Mouse (Mus musculus): ENCODE measurements at regions not wholly inside any gene's neighbourhood (a gene's known extent, or its start where the extent isn't known, plus 50 kb on each side); places are given as distances from the start of the nearest gene placed in this dataset.
"Not testable (repeated sequence)": the region's sequence is repeated elsewhere in the genome, so short reads cannot be mapped to it uniquely, and the experiment has no call there.

DNA sequence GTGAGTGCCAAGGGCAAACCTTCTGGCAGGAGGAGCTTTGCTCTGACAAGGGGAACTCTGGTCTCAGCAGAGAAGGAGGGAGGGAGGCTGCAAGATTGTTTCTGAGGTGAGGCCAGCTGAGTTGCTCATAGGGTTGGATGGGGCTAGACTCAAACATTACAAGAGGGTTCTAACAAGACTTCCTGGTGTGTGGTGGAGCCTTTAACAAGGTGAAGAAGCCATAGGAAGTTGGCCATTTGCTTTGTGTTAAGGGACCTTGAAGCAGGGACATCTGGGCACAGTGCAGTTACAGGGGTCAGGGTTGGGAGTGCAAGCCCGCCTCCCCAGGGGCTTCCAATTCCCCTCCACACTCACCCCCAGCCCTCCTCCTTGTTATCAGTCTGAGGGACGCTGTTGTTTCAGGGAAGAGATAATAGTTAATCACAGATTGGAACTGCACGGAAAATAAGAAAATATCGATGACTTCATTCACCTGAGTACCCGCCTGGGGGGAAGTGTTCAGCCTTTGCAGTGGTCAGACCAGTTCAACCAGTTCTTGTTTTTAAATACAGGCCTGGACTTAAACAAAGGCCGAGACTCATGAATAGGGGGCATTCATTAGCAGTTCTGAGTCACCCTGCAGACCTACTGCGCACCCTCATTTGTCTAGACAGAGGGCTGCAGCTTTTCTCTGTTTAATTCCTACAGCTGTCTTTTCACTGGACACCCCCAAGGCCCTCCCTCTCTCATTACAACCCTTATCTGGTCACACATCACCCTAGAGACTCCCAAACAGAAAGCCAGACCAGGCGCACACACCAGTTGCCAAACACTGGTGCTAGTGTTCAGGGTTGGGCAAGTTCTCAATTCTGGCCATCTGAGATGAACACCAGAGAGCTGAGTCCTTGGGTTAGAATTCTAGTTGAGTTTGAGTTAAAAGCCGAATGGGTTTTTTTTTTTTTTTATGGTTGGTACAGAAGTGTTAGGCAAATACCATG is 139.5 kb downstream of the Bcl2l11 start:
- ATAC-seq (ENCODE audit: insufficient number of reproducible peaks, low FRiP score, low TSS enrichment) = no peak

DNA sequence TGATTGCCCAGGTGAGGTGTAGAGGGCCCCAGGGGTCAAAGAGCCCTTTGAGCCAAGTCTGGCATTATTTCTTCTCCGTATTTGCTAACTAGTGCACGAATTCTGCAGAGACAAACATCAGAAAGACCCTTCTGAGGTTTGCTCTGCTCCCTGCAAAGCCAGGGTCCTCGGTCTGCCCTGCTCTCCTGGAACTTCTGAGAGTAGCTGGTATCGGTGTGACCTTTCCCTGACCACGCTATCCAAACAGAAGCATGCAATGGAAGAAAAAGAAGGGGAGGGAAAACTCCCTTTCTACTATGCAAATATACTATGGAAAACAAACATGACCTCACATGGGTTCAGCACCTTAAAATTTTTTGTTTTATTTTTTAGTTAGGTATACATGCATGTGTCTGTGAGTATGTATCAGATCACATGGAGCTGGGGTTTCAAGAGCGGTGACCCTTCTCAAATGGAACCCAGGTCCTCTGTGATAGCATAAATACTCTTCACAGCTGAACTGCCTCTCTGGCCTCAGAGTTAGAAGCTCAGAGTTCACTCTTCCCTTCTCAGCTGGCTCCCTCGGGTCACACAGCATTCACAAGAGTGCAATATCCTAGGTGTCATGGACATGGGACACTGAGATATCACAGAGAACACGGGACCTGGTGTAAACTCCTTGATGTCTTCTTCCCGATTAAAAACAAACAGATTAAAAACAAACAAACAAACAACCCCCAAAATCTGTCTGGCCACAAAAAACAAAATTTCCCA is 144.7 kb downstream of the Bcl2l11 start:
- ATAC-seq (ENCODE audit: insufficient number of reproducible peaks, low FRiP score, low TSS enrichment) = no peak

DNA sequence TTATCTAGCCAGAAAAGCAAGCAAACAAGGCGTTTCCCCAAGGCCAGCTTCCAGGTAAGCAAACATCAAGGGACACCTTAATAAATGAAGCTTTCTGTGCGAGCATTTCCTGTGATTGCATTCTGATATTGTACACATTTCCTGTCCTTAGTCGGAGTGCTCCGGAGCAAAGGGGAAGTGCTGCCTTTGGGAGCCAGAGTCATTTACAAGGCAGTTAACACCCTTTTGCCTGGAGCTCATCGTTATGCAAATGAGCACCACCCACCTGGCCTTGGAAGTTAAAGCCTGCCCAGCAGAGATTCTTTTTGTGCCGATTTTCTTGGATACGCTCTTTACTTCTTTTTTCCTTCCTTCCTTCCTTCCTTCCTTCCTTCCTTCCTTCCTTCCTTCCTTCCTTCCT is 147.0 kb downstream of the Bcl2l11 start:
- no peak for ATAC-seq (ENCODE audit: insufficient number of reproducible peaks, low FRiP score, low TSS enrichment)

DNA sequence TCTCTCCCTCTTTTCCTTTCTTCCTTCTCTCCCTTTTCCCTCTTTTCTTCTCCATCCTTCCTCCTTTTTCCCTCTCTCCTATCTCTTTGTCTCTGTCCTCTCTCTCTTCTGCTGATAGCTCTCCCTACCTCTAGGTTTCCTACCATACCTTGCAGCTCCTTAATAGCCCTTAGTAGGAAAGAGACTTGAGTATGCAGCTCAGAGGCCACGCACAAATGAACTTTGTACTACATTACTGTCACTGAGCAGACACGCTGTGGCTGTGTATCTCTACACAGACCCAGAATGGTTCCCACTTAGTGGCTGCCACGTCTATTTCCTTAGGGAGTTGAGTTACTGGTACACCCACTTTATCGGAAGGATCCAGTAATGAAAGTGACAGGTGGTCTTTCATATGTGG is 147.5 kb downstream of the Bcl2l11 start:
- ATAC-seq (ENCODE audit: insufficient number of reproducible peaks, low FRiP score, low TSS enrichment) = no peak

DNA sequence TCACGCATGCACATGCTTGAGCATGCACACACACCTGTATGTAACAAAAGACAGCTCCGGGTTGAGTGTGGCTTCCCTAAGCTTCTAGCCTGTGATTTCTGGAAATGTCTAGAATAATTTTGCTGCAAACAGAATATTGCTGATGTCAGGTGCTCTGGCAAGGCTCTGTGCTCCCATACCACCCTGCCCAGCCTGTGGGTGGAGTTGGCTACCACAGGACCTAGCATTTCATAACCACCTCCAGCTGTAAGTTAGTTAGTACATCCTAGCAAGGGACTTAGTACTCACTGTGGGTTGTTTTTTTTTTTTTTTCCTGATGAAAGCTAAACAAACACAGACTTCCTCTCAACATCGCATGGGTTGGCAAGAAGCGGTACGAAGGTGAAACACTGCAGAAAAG is 150.5 kb downstream of the Bcl2l11 start:
- ATAC-seq (ENCODE audit: insufficient number of reproducible peaks, low FRiP score, low TSS enrichment) = no peak

DNA sequence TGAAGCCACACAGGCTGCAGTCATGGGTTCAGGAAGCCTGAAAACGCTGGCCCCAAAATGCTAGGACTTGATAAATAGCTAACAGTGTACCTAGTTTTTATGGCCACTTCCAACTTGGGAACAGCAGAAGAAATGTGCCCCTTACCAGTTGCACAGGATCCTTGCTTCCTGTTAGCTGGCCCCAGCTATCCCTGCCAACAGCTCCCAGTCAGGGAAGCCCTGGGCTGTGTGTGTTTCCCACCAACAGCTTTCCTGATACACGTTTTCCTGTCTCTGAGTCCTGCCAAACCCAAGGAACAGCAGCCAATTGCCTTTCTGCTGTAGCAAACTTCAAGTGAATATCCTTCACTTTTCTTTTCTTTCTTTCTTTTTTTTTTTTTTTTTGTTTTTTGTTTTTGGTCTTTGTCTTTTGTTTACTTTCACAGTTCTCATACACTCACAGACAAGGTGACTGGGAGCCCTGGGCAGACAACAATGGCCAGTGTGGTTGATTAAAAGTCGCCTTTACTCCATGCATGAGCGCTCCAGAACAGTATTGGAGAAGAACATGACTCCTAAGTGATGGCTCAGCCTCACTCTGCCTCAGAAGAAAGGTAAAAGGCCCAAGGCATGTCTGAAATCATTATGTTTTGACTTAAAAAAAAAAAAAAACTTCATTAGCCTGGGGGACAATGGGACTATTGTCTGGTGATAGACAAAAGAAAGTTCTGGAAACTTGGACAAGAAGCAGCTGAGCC is 151.7 kb downstream of the Bcl2l11 start:
- no peak for ATAC-seq (ENCODE audit: insufficient number of reproducible peaks, low FRiP score, low TSS enrichment)

DNA sequence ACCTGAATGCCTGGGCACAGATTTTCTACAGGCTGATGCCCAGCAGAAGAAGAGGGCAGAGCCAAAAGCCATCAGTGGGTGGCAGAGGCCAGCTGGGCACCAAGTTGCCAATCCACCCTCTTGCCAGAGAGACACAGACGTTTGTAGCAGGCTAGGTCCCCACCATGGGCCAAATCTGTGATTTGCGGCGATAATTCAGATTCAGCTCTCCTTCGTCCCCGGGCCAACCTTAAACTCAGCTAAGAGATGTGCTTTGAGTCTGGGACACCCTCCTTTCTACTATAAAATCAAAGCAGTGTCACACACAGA is 152.2 kb downstream of the Bcl2l11 start:
- peak; percentile 71 for ATAC-seq (ENCODE audit: insufficient number of reproducible peaks, low FRiP score, low TSS enrichment)

DNA sequence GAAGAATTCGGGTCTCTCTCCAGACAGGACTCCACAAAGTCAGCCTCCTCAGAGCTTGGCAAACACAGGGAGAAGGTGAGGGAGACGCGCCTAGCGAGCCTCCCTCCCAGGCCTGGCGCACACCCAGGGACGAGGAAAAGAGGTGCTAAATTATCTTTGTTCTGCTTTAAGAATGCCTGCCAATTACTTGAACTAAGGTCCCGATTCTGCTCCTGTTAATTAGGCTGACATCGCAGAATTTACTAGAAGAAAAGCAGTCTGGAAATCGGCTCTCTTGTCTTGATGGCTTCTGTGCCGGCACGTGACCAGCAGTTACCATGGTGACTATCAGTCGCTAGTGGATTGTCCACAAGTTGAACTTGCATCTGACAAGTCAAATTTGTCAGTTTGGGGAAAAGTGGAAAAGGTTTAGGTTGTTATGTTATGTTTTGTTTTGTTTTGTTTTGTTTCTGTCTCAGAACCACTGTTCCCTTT is 152.8 kb downstream of the Bcl2l11 start:
- no peak for ATAC-seq (ENCODE audit: insufficient number of reproducible peaks, low FRiP score, low TSS enrichment)

DNA sequence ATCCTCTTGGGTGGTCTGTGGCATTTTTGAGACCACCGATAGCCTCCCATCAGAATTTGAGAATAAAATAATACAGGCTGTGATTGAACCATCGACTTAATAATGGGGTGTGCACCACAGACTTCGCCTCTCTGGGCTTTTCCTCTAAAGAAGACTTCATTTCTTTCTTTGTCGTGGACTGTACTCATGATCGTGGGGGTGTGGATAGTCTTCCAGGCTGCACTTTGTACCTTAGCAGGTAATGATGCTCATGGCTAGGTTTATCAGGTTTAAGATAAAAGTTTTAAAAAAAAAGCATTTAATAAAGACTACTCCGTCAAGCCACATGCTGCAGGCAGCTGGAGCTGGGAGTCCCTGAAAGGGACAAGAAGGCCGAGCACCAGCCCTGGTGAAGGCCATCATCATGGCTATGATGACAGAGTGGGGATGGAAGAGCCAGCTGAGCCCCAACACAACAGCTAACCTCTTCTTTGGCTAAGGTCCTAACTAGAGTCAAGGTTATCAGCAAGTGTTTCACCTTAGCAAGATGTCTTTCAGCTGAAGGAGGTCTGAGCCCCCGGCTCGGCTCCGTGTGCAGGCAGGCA is 153.4 kb downstream of the Bcl2l11 start:
- no peak for ATAC-seq (ENCODE audit: insufficient number of reproducible peaks, low FRiP score, low TSS enrichment)

DNA sequence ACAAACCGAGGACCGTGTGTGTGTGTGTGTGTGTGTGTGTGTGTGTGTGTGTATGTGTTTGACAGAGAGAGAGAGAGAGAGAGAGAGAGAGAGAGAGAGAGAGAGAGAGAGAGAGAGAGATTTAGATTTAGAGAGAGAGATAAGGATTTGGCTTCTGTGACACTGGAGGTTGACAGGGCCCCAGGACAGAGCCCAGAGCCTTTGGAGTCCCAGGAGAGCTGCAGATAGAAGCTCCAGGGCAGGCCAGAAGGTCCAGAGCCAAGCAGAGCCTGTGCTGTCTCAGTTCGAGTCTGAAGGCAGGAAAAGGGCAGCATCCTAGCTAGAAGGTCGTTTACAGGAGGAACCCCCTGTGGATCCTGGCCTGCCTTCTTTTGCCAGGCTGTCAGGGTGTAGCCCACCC is 156.8 kb downstream of the Bcl2l11 start:
- no peak for ATAC-seq (ENCODE audit: insufficient number of reproducible peaks, low FRiP score, low TSS enrichment)

DNA sequence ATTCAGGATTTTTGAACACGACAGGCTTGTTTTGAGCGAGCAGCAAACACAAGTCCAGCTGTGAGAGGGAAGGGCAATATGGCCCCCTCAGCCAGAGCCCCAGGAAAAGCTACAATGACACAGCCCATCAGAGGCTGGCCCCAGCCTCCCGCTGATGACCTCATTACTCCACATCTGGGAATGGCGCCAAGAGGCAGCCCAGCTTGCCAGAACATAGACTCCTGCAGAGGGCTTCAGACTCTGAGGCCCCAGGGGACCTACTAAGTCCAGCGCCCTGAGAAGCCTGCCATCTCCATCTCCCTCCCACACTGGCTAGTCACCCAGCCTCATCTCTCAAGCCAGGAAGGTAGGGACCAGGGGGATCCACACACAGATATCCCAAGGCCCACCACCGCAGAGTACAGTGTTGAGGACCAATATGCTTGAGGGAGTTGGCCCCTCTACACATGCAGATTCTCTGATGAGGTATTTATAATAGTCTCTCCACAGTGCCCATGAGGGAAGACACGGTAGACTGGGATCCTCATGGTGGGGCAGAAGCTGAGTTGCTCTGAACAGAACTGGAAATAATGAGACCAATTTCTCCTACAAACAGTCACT is 159.1 kb downstream of the Bcl2l11 start:
- ATAC-seq (ENCODE audit: insufficient number of reproducible peaks, low FRiP score, low TSS enrichment) = peak; percentile 53; the same call in 1 of the 2 replicates

DNA sequence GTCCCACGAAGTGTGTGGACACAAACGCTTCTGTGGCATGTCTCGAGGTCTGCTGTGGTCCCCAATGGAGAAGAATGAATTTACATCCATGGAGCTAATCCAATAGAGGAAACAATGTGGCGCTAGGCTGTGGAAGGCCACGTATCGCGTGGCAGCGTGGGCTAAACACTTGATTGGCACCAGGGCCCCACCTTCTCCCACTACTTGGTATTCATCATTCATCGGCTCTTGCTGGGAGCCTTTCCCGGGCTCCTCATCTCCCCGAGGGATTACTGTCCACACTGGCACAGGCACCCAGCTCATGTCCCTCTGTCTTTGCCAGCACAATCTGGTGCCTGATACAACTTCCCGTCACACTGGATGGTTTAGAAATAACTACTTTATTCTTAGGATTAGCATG is 159.6 kb downstream of the Bcl2l11 start:
- no peak for ATAC-seq (ENCODE audit: insufficient number of reproducible peaks, low FRiP score, low TSS enrichment)

DNA sequence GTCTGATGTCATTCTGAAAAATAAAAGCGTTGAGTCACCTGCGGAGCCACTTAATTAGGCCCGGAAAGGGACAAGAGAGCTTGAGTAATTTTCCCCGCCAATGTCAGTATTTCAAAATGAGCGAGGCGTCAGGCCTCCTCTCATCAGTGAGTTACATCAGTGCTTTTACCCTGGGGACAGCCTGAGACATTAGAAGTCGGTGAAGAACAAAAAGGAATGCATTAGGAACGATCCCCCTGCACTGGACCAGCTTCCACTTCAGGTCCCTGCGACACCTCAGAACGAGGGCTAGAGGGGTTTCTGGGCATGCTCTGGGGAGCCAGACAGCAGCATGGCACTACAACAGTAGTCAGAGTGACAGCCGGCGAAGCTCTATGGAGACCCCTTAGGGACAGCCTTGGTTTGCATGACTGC is 162.3 kb downstream of the Bcl2l11 start:
- no peak for ATAC-seq (ENCODE audit: insufficient number of reproducible peaks, low FRiP score, low TSS enrichment)

DNA sequence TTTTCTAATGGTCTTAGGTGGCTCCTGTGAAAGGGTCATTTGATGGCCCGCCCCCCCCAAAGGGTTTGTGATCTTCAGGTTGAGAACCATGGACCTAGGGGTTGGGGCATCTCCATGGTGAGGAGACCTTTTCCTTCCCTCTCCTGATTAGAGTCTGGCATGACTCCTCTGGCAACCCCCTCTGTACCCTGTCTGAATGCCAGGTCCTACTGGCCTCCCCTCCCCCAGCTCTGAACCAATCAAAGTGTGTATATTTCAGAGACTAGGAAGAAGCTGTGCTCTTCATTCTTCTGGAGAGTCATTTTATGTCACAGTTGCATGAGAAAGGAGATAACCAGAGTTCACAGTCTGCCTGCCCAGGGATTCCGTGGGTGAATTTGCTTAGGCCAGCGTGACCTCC is 164.8 kb downstream of the Bcl2l11 start:
- no peak for ATAC-seq (ENCODE audit: insufficient number of reproducible peaks, low FRiP score, low TSS enrichment)

DNA sequence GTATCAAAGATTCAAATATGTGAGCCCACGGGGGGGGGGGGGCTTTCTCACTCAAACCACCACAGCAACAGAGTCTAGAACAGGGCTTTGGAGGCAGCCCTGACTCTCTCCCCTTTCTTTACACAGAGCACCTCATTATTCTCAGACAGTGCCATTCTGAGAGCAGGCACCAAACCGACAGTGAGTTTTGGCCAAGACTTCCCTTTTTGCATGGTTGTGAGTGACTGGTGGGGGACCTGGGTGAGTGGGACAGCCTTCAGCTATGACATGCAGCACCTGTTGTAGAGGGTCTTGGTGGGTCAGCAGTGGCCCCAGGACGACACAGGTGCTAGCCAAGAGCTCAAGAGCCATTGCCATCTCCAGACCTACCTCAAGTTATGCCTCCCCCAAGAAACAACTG is 168.8 kb downstream of the Bcl2l11 start:
- ATAC-seq (ENCODE audit: insufficient number of reproducible peaks, low FRiP score, low TSS enrichment) = no peak

DNA sequence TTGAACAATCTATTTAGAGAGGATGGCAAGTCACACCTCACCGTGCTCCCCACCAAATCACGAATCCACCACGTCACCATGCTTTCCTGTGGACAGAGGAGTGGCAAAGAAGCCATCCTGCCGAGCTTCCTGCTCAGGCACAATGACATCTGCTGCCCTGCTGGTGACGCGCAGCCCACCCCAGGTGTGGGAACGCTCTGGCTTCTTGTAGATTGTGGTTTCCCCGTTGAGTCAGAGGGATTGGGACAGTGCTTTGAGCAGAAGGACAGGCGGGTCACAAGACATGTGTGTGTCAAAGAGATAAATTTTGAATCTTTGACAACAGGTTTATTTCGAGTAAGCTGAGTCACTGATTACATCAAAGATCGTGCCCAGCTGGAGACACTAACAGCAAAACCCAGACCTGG is 169.2 kb downstream of the Bcl2l11 start:
- no peak for ATAC-seq (ENCODE audit: insufficient number of reproducible peaks, low FRiP score, low TSS enrichment)

DNA sequence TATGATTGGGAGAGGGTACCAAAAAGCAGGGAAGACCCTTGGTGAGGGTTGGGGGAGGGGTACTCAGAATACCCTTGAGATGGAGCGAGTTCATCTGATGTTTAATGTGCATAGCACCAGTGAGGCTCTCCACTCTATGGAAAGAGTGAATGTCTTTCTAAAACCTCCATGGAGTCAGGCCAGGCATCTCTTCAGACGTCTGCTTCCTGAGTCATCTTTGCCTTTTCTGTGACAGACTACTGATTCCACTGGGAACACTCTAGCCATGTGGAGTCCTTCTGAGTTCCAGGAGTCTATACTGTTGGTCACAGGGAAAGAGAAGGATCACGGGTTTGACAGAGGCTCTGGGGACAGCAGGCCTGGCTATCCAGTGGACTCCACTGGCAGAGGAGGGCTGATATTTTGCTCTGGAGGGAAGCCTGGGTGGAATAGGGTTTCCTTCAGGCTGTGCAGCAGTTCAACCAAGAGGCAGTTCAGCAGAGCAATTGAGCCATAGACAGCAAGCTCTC is 169.9 kb downstream of the Bcl2l11 start:
- ATAC-seq (ENCODE audit: insufficient number of reproducible peaks, low FRiP score, low TSS enrichment) = no peak

DNA sequence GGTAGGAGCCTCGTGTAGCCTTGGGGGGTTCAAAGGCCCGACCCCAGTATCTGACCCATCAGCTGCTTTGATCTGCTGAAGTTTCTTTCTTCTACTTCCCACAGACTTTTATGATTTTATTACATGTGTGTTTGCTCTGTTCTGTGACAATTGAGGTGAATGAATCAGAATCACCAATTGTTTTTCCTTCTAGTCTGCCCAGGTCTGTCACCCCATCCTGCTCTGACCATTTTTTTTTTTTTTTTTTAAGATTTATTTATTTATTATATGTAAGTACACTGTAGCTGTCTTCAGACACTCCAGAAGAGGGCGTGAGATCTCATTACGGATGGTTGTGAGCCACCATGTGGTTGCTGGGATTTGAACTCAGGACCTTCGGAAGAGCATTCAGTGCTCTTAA is 170.6 kb downstream of the Bcl2l11 start:
- ATAC-seq (ENCODE audit: insufficient number of reproducible peaks, low FRiP score, low TSS enrichment) = not testable (repeated sequence)

DNA sequence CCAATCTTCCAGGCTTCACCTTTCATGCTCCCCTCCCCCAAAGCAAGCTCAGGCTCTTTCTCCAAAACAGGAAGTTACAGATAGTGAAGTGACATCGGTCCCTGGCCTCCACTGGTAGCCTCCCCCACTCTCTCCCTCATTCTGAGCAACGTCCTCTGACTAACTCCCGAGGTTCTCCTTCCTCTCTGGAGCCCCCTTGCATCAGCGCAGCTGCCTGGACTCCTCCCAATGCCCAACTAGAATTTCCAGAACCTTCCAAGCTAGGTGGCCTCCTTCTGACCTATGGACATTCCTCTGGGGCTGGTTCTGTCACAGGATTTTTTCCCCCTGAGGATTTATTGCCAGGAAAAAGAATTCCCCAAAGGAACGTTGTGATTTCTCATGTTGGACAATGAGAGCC is 171.1 kb downstream of the Bcl2l11 start:
- ATAC-seq (ENCODE audit: insufficient number of reproducible peaks, low FRiP score, low TSS enrichment) = no peak

DNA sequence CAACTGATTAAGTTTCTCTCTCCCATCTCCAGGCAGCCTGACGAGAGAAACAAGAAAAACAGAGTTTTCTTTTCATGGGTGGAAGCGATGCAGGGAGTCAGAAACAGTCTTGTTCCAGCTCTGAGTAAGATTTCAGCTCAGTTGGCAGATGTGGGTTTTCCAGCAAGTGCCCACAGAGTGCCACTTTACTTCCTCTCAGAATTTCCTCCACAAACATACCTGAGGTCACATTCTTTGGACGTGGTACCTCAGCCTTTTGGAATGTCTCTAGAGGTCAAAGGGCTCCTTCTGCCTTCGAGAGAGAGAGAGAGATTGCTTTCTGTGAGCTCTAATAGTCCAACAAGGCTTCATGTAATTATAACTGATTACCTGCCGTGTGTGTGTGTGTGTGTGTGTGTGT is 172.0 kb downstream of the Bcl2l11 start:
- no peak for ATAC-seq (ENCODE audit: insufficient number of reproducible peaks, low FRiP score, low TSS enrichment)

Measured in cerebellum, adult (tissue).